Mouse (Mus musculus) c-Kit-negative CD71-positive TER-119-positive erythroid progenitor cells, embryonic 14.5 days (primary cell): Measurements from ENCODE around the gene Gpi1.
"Not testable (repeated sequence)": the region's sequence is repeated elsewhere in the genome, so short reads cannot be mapped to it uniquely, and the experiment has no call there.

Experiments used
- DNase-seq: peaks from one replicate; pipeline ENCODE4 v3.0.0-alpha.2; 2013; ENCODE audit warnings: low read depth, low spot score

Gpi1 gene

DNA sequence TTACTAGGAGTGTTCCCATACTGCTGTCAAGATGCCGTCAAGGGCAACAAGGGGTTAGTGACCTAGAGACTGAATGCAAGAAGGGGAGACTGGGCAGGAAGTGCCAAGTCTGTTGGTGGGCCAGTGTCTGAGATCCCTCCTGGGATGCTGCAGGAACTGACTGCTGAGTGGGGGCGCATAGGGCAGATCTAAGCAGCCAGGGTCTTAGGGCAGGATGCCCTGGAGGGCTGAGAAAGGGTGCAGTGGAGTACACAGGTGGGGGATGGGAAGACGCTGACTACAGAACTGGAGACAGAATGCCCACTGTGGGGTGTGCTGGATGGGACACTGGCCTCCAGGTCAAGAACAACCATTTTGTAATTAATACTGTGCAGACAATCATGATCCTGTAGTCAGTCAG, 46.3 kb downstream of the Gpi1 start:
- no peak for DNase-seq

DNA sequence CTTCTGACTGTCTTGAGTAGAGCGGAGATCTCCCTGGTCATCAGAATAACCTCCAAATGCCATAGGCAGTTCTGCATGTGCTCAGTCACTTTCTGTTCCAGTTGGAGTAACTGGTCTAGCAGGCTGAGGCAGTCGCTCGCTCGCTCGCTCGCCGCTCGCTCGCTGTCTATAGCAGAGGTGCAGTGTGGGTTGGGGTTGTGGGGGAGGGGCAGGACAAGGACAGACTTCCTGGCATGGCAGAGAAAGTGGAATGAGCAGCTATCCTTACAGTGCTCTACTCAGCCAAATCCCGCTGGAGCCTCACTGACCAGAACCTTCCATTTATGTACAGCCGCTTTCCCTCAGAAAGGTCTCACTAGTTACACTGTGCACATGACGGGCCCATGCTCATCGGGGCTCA, 46.8 kb downstream of the Gpi1 start:
- DNase-seq, result no peak

DNA sequence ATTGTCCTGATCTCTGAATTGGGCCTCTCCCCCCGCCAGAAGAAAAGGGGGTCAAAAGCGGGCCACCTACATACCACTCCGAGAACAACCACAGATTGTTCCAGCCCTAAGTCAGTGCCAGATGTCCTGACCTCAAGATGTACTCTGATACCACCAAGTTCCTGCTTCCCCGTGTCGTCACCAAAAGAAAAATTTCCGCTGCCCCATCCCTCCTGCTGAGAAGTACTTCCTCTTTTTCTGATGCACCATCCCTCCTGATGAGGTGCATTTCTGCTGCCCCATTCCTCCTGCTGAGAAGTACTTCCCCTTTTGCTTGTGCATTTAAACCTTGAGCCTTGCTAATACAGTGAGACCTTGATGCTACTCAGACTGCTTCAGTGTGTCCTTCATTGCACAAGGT, 53.9 kb downstream of the Gpi1 start:
- not testable (repeated sequence) for DNase-seq

DNA sequence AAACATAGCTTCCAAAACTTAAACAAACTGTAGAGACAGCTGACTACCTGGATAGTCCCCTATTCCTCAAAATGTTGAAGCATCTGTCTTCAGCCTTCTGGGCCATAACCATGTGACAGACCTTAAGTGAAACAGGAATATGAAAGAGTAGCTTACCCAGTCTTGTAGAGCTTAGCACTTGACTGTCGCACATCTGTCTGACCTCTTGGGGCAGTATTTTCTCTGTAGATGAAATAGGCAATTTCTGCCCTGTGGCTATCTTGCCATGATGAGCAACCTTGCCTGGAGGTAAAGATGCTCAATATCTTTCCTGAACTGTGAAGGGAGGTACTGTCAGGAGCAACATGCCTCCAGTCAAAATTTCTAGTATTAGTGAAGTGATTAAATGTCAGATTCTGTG, 57.9 kb downstream of the Gpi1 start:
- no peak for DNase-seq

DNA sequence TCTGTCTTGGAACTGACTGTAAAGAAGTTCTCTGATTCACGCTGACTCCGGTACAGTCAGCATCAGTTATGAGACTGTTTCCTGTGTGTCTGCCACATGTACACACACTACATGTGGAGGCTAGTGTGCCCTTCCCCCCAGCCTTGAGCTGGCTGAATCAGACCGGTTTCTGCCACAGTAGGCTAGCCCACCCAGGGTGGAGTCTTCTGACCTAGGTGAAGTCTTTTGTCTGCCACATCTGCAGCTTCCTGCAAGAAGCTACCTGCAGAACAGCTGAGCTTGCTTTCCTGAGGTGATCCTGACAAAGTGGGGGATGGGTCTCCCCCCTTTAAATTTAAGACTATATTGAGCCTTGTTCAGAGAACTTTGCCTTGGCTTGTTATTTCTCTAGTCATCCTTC, 60.7 kb downstream of the Gpi1 start, which contains the start of gene Uba2:
Uba2 (minus strand) TSS at position 146 of the 400 bp plus-strand sequence.
- DNase-seq, result no peak

- DNase-seq, result peak; percentile 81
These were observed 61.5 kb downstream of the Gpi1 start for GRCm38 (mm10) chr7:34168470-34169251.

DNA sequence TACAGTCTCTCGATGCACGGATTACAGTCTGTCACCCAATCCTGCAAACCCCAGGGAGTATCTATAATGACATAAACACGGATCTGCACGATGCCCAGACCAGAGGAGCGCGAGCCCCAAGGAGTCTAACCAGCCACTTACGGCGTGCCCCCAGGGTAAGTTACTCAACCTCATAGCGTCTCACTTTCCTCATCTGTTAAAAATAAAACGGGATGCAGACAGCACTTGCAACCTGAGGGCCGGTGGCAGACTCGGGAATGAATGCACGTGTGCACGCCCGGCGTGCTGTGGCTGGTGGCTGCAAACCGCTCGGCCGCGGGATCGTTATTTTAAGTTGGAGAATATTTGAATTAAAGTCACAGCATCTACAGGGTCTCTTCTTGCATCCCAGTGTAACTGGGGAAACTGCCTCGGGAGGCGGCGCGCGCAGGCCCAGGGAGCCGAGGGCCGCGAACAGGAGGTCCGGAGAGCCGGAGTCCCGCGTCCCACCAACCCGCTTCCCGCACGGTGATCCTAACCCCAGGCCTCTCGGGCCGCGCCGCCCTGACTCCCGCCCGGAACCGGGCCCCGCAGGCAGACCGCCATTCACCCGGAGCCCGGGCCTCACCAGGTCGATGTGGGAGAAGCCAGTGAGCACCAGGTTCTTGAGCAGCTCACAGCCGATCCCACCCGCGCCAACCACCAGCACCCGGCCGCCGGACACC, 62.2 kb downstream of the Gpi1 start:
- DNase-seq, result peak; percentile 25

GRCm38 (mm10) chr7:34166850-34167249, 63.3 kb downstream of the Gpi1 start:
- peak; percentile 47 for DNase-seq

DNA sequence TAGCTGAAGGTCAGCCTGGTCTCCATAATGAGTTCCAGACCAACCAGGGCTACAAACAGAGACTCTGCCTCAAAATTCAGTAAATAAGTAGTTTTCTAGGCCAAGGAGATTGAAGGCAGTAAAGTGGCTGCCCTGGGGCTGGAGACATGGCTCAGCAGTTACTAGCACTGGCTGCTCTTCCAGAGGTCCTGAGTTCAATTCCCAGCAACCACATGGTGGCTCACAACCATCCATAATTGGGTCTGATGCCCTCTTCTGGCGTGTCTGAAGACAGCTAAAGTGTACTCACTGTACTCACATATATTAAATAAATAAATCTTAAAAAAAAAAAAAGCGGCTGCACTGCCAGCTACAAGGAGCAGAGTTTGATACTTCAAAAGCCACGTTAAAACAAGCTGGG, 64.1 kb downstream of the Gpi1 start:
- DNase-seq, result no peak

DNA sequence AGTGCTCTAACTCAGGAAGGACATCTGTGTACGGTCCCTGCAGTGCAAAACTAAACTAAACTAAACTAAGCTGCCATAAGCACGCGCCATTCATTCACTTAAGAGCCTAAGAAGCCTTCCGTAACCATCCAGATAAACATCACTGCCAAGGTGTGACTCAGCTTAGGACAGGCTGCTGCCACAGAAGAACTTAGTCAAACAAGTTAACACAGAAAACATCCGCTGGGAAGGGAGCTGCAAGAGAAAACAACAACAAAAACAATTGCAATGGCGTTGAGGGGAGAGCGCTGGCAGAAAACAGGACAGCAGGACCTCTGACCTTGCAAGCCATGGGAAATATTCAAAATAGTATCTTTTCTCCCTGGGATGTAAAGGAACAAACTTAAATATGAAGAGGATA, 65.5 kb downstream of the Gpi1 start:
- DNase-seq, result no peak

DNA sequence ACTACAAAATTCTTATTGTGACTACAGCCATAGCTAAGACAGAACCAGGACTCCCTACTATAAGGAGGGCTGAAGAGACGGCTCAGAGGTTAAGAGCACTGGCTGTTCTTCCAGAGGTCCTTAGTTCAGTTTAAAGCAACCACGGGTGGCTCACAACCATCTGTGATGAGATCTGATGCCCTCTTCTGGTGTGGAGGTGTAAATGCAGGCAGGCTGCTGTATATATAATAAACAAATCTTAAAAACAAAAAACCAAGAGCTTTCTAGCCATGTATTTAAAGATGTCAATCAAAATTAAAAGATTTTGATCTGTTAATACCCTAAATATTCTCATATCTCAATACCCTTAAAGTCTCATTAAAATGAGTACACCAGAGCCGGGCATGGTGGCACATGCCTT, 71.0 kb downstream of the Gpi1 start:
- DNase-seq, result no peak

- no peak for DNase-seq
These were observed 72.1 kb downstream of the Gpi1 start for GRCm38 (mm10) chr7:34157994-34158393.
